Mouse (Mus musculus) MEL (cell line): ENCODE measurements around the gene Krt25.

ENCODE experiments used
- BHLHE40 ChIP-seq: IDR thresholded peaks from 2 replicates; pipeline ENCODE4 v1.6.1; 2012; ENCODE audit warnings: low read depth, mild to moderate bottlenecking, inconsistent platforms, low read length, improper control_type of control experiment, borderline replicate concordance
- CHD1 ChIP-seq: IDR thresholded peaks from 2 replicates; pipeline ENCODE4 v1.6.1; 2012; ENCODE audit warnings: low read depth, mild to moderate bottlenecking, inconsistent platforms, low read length, improper control_type of control experiment
- CTCF ChIP-seq, 3 experiments: IDR thresholded peaks in 2 of 3; conservative IDR thresholded peaks in 1 of 3; 2 replicates each; pipeline ENCODE4 v1.5.1; 2011 to 2012; ENCODE audit warnings: low read length in 3 of 3, low read depth in 2 of 3, mild to moderate bottlenecking in 2 of 3, improper control_type of control experiment in 1 of 3, inconsistent platforms in 1 of 3, mixed read lengths in 1 of 3, moderate library complexity in 1 of 3; ENCODE audit not compliant: control insufficient read depth in 1 of 3, insufficient read depth in 1 of 3, poor library complexity in 1 of 3, severe bottlenecking in 1 of 3
- ELF1 ChIP-seq: IDR thresholded peaks from 2 replicates; pipeline ENCODE4 v1.6.1; 2014; ENCODE audit warnings: low read depth, mild to moderate bottlenecking, inconsistent platforms, low read length, improper control_type of control experiment, moderate library complexity
- EP300 ChIP-seq, 2 experiments: IDR thresholded peaks; 2 replicates each; pipeline ENCODE4 v1.6.1; 2011; ENCODE audit warnings: improper control_type of control experiment in 2 of 2, low read length in 2 of 2, low read depth in 1 of 2, mild to moderate bottlenecking in 1 of 2
- GATA1 ChIP-seq: IDR thresholded peaks from 2 replicates; pipeline ENCODE4 v1.6.1; 2011; ENCODE audit warnings: low read depth, low read length, improper control_type of control experiment
- HCFC1 ChIP-seq: IDR thresholded peaks from 2 replicates; pipeline ENCODE4 v1.6.1; 2012; ENCODE audit warnings: low read depth, mild to moderate bottlenecking, inconsistent platforms, low read length, improper control_type of control experiment, moderate library complexity
- KAT2A ChIP-seq: conservative IDR thresholded peaks from 2 replicates; pipeline ENCODE4 v1.6.1; 2012; ENCODE audit warnings: low read depth, low read length, improper control_type of control experiment, inconsistent platforms
- MAFK ChIP-seq: IDR thresholded peaks from 2 replicates; pipeline ENCODE4 v1.6.1; 2011; ENCODE audit warnings: low read depth, mild to moderate bottlenecking, low read length, improper control_type of control experiment, borderline replicate concordance
- POLR2A ChIP-seq, 2 experiments: IDR thresholded peaks; 2 replicates each; pipeline ENCODE4 v1.6.1; 2011 to 2012; ENCODE audit warnings: low read length in 2 of 2, mild to moderate bottlenecking in 2 of 2, control low read depth in 1 of 2, improper control_type of control experiment in 1 of 2, low read depth in 1 of 2, moderate library complexity in 1 of 2; ENCODE audit not compliant: control insufficient read depth in 1 of 2, insufficient read depth in 1 of 2, poor library complexity in 1 of 2
- RAD21 ChIP-seq: IDR thresholded peaks from 2 replicates; pipeline ENCODE4 v1.6.1; 2011; ENCODE audit warnings: mild to moderate bottlenecking, low read depth, low read length, improper control_type of control experiment
- RCOR1 ChIP-seq: IDR thresholded peaks from 2 replicates; pipeline ENCODE4 v1.6.1; 2012; ENCODE audit warnings: low read depth, mild to moderate bottlenecking, inconsistent platforms, low read length, improper control_type of control experiment
- UBTF ChIP-seq: IDR thresholded peaks from 2 replicates; pipeline ENCODE4 v1.6.1; 2012; ENCODE audit warnings: low read depth, mild to moderate bottlenecking, inconsistent platforms, low read length, improper control_type of control experiment, moderate library complexity, borderline replicate concordance; ENCODE audit not compliant: insufficient read depth
- ZKSCAN1 ChIP-seq: IDR thresholded peaks from 2 replicates; pipeline ENCODE4 v1.6.1; 2012; ENCODE audit warnings: low read depth, mild to moderate bottlenecking, inconsistent platforms, low read length, improper control_type of control experiment, moderate library complexity

- TF ChIP-seq BHLHE40: no peak
- TF ChIP-seq CTCF (IDR thresholded peaks at IDR 0.05 in 2 of 3, conservative IDR thresholded peaks at IDR 0.05 in 1 of 3; ENCODE audit: control insufficient read depth in 1 of 3, insufficient read depth in 1 of 3, low read depth in 2 of 3, low read length in 3 of 3, poor library complexity in 1 of 3, severe bottlenecking in 1 of 3): no peak
- no peak for TF ChIP-seq GATA1
- TF ChIP-seq POLR2A (IDR thresholded peaks at IDR 0.05; ENCODE audit: control insufficient read depth in 1 of 2, insufficient read depth in 1 of 2, low read depth in 1 of 2, low read length in 2 of 2, poor library complexity in 1 of 2): no peak
- TF ChIP-seq ZKSCAN1: no peak
- TF ChIP-seq KAT2A: no peak
- TF ChIP-seq UBTF: no peak
- TF ChIP-seq MAFK: no peak
- no peak for TF ChIP-seq HCFC1
- no peak for TF ChIP-seq EP300 (IDR thresholded peaks at IDR 0.05; ENCODE audit: low read depth in 1 of 2, low read length in 2 of 2)
- TF ChIP-seq RCOR1: no peak
- no peak for TF ChIP-seq CHD1
- no peak for TF ChIP-seq RAD21
- no peak for TF ChIP-seq ELF1
Measured at GRCm38 (mm10) chr11:99339299-99339847, 16.6 kb upstream of the Krt25 start.
